Mouse (Mus musculus) C2C12 (cell line): ENCODE measurements around the gene Rnasel. TPM values are rescaled to one million over a fixed set of nuclear protein-coding genes. Genes with fewer than 3 reads are reported as not detected.

Experiments used
- H3K27me3 ChIP-seq: one replicate; pipeline ENCODE4 v1.6.1; 2011; ENCODE audit not compliant: control insufficient read depth, insufficient read depth, insufficient read length
- H3K36me3 ChIP-seq: one replicate; pipeline ENCODE4 v1.6.1; 2011; ENCODE audit not compliant: control insufficient read depth, insufficient read depth
- H3K4me3 ChIP-seq: one replicate; pipeline ENCODE4 v1.5.1; 2011; ENCODE audit warnings: mild to moderate bottlenecking, control low read depth; ENCODE audit not compliant: poor library complexity, insufficient read depth, severe bottlenecking
- H3K79me2 ChIP-seq: one replicate; pipeline ENCODE4 v1.6.1; 2011; ENCODE audit not compliant: control insufficient read depth, insufficient read depth
- H3K79me3 ChIP-seq: one replicate; pipeline ENCODE4 v1.6.1; 2011; ENCODE audit warnings: low read depth, control low read depth
- H3ac ChIP-seq: one replicate; pipeline ENCODE3; 2011; ENCODE audit warnings: low read depth; ENCODE audit not compliant: control insufficient read depth, insufficient read length
- CEBPB ChIP-seq: IDR thresholded peaks from one replicate; pipeline ENCODE4 v1.6.1; 2011; ENCODE audit warnings: low read depth, mild to moderate bottlenecking, control low read depth, moderate library complexity
- CTCF ChIP-seq: IDR thresholded peaks from one replicate; pipeline ENCODE4 v1.5.1; 2011; ENCODE audit not compliant: control insufficient read depth, insufficient read depth, insufficient read length
- FOSL1 ChIP-seq: IDR thresholded peaks from one replicate; pipeline ENCODE4 v1.8.0; 2011; ENCODE audit warnings: mild to moderate bottlenecking, low read length; ENCODE audit not compliant: poor library complexity, insufficient read depth, severe bottlenecking
- MAX ChIP-seq: IDR thresholded peaks from one replicate; pipeline ENCODE4 v1.6.1; 2011; ENCODE audit warnings: mild to moderate bottlenecking, control low read depth
- MYOD1 ChIP-seq: IDR thresholded peaks from one replicate; pipeline ENCODE4 v1.6.1; 2011; ENCODE audit warnings: low read depth; ENCODE audit not compliant: control insufficient read depth, insufficient read length
- MYOG ChIP-seq: IDR thresholded peaks from one replicate; pipeline ENCODE4 v1.6.1; 2011; ENCODE audit not compliant: control insufficient read depth, insufficient read length; ENCODE audit errors: extremely low read depth
- USF1 ChIP-seq: IDR thresholded peaks from one replicate; pipeline ENCODE4 v1.6.1; 2011; ENCODE audit warnings: low read depth, mild to moderate bottlenecking, control low read depth, moderate library complexity
- polyA plus RNA-seq: library from polyadenylated mRNA; unstranded; fragments of >200 nt; fragmentation: generic; extraction: Trizol; gene quantifications from one replicate; pipeline ENCODE4 v1.2.1, GENCODE M21; 2012; ENCODE audit warnings: missing spikeins

The Rnasel gene
- polyA plus RNA-seq, 1 experiment = 0.07 TPM

DNA sequence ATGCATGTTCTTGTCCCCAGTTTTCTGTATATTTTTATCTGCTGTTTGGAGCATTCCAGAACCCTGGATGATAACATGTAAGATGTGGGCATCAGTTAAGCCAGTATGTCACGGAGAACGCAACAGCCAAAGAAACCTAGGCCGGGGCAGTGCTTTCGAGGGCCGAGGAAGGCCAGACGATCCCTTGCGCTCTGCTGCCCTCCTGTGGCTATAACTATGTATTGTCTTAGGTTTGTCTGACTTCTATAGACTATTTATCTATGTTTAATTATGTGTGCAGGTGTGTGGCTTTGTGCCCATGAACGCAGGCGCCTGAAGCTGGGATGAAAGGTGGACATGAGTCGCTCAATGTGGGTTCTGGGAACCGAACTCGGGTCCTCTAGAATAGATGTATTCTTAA is 2.5 kb upstream of the Rnasel start:
- no peak overlapping the region for H3ac ChIP-seq
- no peaks in the 10 kb centered on the region for H3K36me3 ChIP-seq
- H3K4me3 ChIP-seq = no peak overlapping the region
- H3K79me3 ChIP-seq = no peaks in the 10 kb centered on the region
- no peaks in the 10 kb centered on the region for H3K27me3 ChIP-seq
- TF ChIP-seq MYOG = no peak
- no peak for TF ChIP-seq USF1
- TF ChIP-seq FOSL1 = no peak
- peak; percentile 35 for TF ChIP-seq CTCF
- no peaks in the 10 kb centered on the region for H3K79me2 ChIP-seq

DNA sequence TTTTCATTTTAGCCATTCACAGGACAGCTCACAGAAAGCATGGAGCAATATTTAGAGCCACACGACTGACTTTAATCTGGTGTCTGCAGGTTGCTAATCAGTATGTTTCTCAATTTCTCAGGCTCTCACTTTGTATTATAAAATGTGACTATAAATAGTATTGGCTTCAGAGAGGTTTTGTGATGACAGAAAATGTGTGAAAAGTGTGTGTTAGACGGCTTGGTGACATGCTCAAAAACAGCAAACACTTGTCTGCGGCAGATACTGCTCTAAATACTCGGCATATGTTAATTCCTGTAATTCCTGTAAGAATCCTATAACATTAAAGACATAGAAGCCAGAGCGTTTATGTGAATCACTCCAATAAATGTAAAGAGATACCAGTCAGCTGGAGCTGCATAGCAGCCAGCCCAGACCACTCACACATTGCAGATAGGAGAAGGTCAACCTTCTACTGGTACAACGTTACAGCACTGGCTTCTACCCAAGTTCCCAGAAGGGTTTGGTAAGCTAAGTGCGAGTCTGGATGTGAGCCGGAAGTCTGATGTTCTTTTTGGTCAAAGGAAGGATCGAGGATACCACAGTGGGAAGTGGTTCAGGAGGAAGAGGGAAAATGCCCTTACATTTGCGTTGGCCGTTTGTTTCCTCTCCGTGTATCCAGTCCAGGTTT is 1.2 kb upstream of the Rnasel start:
- Histone ChIP-seq H3K27me3 (no peaks in the 10 kb centered on the region), H3ac (no peak overlapping the region), H3K36me3 (no peaks in the 10 kb centered on the region), H3K79me3 (no peaks in the 10 kb centered on the region), H3K79me2 (no peaks in the 10 kb centered on the region), H3K4me3 (no peak overlapping the region)
- TF ChIP-seq CTCF (no peak), FOSL1 (no peak), CEBPB (no peak), MYOG (no peak), MYOD1 (no peak), USF1 (no peak)

DNA sequence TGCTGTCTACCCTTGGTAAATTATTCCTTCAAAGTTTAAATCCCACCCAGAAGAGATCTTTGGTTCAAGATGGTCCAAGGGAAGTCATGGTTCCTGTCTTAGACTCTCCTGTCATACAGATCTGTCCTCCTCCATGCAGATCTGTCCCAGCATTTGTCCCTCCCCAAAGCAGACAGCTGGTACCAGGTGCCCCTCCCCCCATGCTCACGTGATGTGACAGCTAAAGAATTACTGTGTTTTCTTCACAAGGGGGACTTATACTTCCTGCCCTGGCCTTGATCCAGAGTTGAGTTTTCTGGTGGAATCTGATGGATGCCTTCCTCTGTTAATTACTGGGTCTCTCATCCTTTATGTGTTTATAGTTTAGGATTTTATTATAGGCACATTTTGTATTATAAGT is 677 bp upstream of the Rnasel start:
- no peak overlapping the region for H3ac ChIP-seq
- no peaks in the 10 kb centered on the region for H3K79me2 ChIP-seq
- no peak overlapping the region for H3K4me3 ChIP-seq
- TF ChIP-seq MAX = no peak
- TF ChIP-seq USF1 = peak; percentile 70
- no peak for TF ChIP-seq CTCF
- no peak for TF ChIP-seq FOSL1
- TF ChIP-seq MYOD1 = no peak
- TF ChIP-seq MYOG = no peak
- H3K36me3 ChIP-seq = no peaks in the 10 kb centered on the region
- no peaks in the 10 kb centered on the region for H3K79me3 ChIP-seq
- H3K27me3 ChIP-seq = no peaks in the 10 kb centered on the region

DNA sequence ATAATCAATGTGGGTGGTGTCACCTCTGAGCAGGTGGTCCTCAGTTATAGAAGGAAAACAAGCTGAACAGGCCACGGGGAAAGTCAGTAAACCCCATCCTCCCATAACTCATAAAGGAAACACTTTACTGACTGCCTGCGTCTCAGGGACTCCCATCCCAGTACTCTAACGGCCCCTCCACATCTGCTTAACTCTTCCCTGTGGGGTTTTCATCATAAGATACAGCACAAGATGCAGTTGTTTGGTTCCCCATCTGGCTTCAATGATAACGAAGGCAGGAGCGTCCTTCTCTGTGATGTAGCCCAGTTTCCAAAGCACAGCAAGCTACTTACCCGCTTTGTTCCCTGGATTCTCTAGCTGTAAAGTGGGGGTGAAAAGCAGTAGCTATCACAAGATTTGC is 828 bp downstream of the Rnasel start:
- Histone ChIP-seq H3K27me3 (peaks cover 6% of the 10 kb centered on the region), H3K79me2 (no peaks in the 10 kb centered on the region), H3ac (no peak overlapping the region), H3K36me3 (no peaks in the 10 kb centered on the region), H3K4me3 (no peak overlapping the region), H3K79me3 (no peaks in the 10 kb centered on the region)
- no peak for TF ChIP-seq MYOD1
- no peak for TF ChIP-seq MYOG
- TF ChIP-seq USF1 = no peak
- no peak for TF ChIP-seq MAX
- no peak for TF ChIP-seq FOSL1
- no peak for TF ChIP-seq CEBPB
- no peak for TF ChIP-seq CTCF

GRCm38 (mm10) chr1:153751763-153752301 is 2.6 kb downstream of the Rnasel start:
- Histone ChIP-seq H3K4me3 (peak overlapping the region; percentile 16), H3K79me2 (no peaks in the 10 kb centered on the region), H3K79me3 (no peaks in the 10 kb centered on the region)

DNA sequence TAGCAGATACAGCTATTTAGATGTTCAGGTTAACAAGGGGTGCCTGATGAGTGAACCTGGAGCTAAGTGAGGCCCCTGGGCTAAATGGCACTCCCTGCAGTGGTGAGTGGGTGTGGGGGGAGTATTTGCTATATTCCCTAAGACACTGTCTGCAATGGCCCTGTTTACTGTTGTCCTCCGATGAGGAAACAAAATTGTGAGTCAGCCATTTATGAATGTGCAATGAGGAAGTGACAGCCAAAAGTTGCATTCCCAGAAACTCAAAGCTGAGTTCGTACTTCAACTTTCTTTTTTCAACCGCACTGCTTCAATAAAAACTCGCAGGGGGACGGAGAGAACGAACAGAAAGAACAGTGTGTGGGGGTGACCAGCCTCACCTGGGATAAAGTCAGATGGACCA is 3.3 kb downstream of the Rnasel start:
- no peak for TF ChIP-seq FOSL1
- no peak for TF ChIP-seq CTCF
- TF ChIP-seq USF1 = no peak
- TF ChIP-seq CEBPB = no peak
- no peak for TF ChIP-seq MYOG
- TF ChIP-seq MYOD1 = no peak
- TF ChIP-seq MAX = no peak
- no peaks in the 10 kb centered on the region for H3K36me3 ChIP-seq
- no peaks in the 10 kb centered on the region for H3K79me3 ChIP-seq
- no peaks in the 10 kb centered on the region for H3K79me2 ChIP-seq
- no peak overlapping the region for H3ac ChIP-seq
- H3K27me3 ChIP-seq = peaks cover 6% of the 10 kb centered on the region
- peak overlapping the region; percentile 16 for H3K4me3 ChIP-seq

More at GRCm38 (mm10) chr1:153751763-153752301, 2.6 kb downstream of the Rnasel start:
- TF ChIP-seq CTCF (no peak), USF1 (no peak)
- H3ac ChIP-seq = peak overlapping the region; percentile 36
- no peaks in the 10 kb centered on the region for H3K36me3 ChIP-seq
- H3K27me3 ChIP-seq = peaks cover 6% of the 10 kb centered on the region
